Mouse (Mus musculus) lung, postnatal 36 days (tissue): ENCODE measurements around the gene Mxd1.

ENCODE experiments used
- DNase-seq: peaks from one replicate; pipeline ENCODE4 v3.0.0; 2022; ENCODE audit warnings: mixed read lengths

Mxd1 gene

DNA sequence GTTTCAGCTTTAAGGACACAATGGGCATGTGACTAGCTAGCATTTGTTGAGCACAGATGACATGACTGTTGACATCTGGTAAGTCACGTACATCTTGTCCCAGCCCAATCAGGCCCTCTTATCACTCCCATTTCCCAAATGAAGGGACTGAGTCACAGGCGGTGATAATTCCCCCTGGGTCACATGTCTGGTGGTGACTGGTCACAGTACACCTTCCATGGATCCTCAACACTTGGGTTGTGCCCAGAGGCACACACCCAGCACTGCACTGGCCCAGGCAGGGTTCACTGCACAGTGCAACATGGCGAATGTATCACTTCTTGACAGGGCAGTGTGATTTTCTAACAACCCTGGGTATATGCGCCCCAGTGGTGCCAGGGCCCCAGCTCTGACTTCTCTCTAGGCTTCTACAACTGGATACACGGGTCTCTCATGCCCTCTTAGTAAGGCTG is 70.2 kb downstream of the Mxd1 start:
- no peak for DNase-seq
